In the genomic region with DNA sequence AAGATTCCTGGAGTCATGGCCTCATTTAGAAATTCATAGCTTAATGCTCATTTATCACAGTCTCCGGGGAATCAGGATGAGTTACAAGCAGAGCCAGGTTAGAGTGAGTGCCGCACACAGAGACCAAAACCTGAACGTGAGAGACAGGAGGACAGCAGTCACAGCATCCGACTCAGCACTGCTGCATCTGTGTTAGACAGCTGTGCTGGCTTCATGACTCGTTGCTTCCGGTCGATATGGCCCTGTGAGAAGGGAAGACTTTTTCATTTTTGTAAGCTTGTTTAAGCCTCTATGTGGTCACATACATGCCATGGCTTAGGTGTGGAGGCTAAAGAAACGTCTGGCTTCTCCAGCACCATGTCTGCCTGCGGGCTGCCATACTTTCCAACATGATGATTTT, we compare ENCODE assay signal across 25 mouse cellular contexts.
"Had no signal": no experiment of that assay in that cellular context is flagged by ENCODE, and none has a peak within 500 bp of the region (broad histone marks: within the 10 kb centered on the region; RNA-seq: fewer than 3 reads in every experiment).

No protein-coding gene starts in this region.

- H3K27me3 ChIP-seq: kidney, embryonic 15.5 days; limb, embryonic 13.5 days; liver, embryonic 13.5 days; lung, embryonic 15.5 days; megakaryocyte, embryonic 14.5 days; midbrain, embryonic 13.5 days; neural tube, embryonic 13.5 days; stomach, embryonic 15.5 days had no signal

- ATAC-seq: midbrain, embryonic 13.5 days; midbrain, embryonic 16.5 days had no signal

- H3K4me2 ChIP-seq: kidney, embryonic 15.5 days; limb, embryonic 13.5 days; liver, embryonic 13.5 days; lung, embryonic 15.5 days; midbrain, embryonic 13.5 days; neural tube, embryonic 13.5 days; stomach, embryonic 15.5 days had no signal

- H3K27ac ChIP-seq: kidney, embryonic 15.5 days; limb, embryonic 10.5 days; limb, embryonic 13.5 days; liver, embryonic 13.5 days; lung, embryonic 15.5 days; midbrain, embryonic 10.5 days; midbrain, embryonic 13.5 days; neural tube, embryonic 13.5 days; stomach, embryonic 15.5 days had no signal

- H3K4me3 ChIP-seq: kidney, embryonic 15.5 days; limb, embryonic 10.5 days; limb, embryonic 13.5 days; liver, embryonic 13.5 days; lung, embryonic 15.5 days; megakaryocyte, embryonic 14.5 days; midbrain, embryonic 10.5 days; midbrain, embryonic 13.5 days; myocyte; neural tube, embryonic 13.5 days; stomach, embryonic 15.5 days had no signal

- H3K9ac ChIP-seq: kidney, embryonic 15.5 days; limb, embryonic 13.5 days; liver, embryonic 13.5 days; lung, embryonic 15.5 days; midbrain, embryonic 13.5 days; stomach, embryonic 15.5 days had no signal

- H3K9me3 ChIP-seq: kidney, embryonic 15.5 days; limb, embryonic 10.5 days; limb, embryonic 13.5 days; liver, embryonic 13.5 days; lung, embryonic 15.5 days; megakaryocyte, embryonic 14.5 days; midbrain, embryonic 10.5 days; midbrain, embryonic 13.5 days; neural tube, embryonic 13.5 days; stomach, embryonic 15.5 days had no signal

- H3K4me1 ChIP-seq: kidney, embryonic 15.5 days; limb, embryonic 10.5 days; limb, embryonic 13.5 days; liver, embryonic 13.5 days; lung, embryonic 15.5 days; midbrain, embryonic 10.5 days; midbrain, embryonic 13.5 days; neural tube, embryonic 13.5 days; stomach, embryonic 15.5 days had no signal

- DNase-seq: kidney, adult 11 months; kidney, adult 8-10 months; kidney, postnatal 10 days; kidney, postnatal 36 days; liver, embryonic 13.5 days; lung, adult 18-20 months; lung, postnatal 10 days; lung, postnatal 36 days; retina, postnatal 1 day; right cerebral cortex, postnatal 25 days; spleen, adult 18-20 months; thymus, adult 2 months; thymus, postnatal 14 days; thymus, postnatal 4 days had no signal
